Mouse (Mus musculus) ovary, postnatal 14 days (tissue): ENCODE measurements around the gene Paxbp1.

ENCODE experiments used
- DNase-seq: peaks from one replicate; pipeline ENCODE4 v3.0.0; 2022; ENCODE audit warnings: low spot score

Gene Paxbp1

GRCm38 (mm10) chr16:90996327-90997243, 47.8 kb downstream of the Paxbp1 start:
- DNase-seq, result no peak

- DNase-seq, result no peak
These were observed 48.8 kb downstream of the Paxbp1 start for GRCm38 (mm10) chr16:90995498-90995897.

- DNase-seq, result no peak
These were observed 49.3 kb downstream of the Paxbp1 start for GRCm38 (mm10) chr16:90995023-90995422.

- DNase-seq, result no peak
These were observed 55.2 kb downstream of the Paxbp1 start for GRCm38 (mm10) chr16:90989162-90989561.

GRCm38 (mm10) chr16:90988665-90989064, 55.7 kb downstream of the Paxbp1 start:
- no peak for DNase-seq

- DNase-seq, result no peak
These were observed 56.3 kb downstream of the Paxbp1 start for GRCm38 (mm10) chr16:90988039-90988438.

GRCm38 (mm10) chr16:90971004-90971403, 73.3 kb downstream of the Paxbp1 start:
- DNase-seq, result no peak

- DNase-seq, result no peak
These were observed 78.1 kb downstream of the Paxbp1 start for GRCm38 (mm10) chr16:90966241-90966640.

GRCm38 (mm10) chr16:90964302-90964701, 80.0 kb downstream of the Paxbp1 start:
- no peak for DNase-seq
